Mouse (Mus musculus) small intestine, adult 2 months (tissue): ENCODE results near the gene Sat2.

ENCODE experiments used
- CTCF ChIP-seq: fragments of 200-500 bp; IDR thresholded peaks from 2 replicates; pipeline ENCODE4 v1.5.1; 2012; ENCODE audit warnings: low read depth, mild to moderate bottlenecking, control low read depth, inconsistent platforms, low read length, moderate library complexity, mixed read lengths; ENCODE audit not compliant: insufficient replicate concordance, insufficient read length; ENCODE audit errors: extremely low read depth
- POLR2A ChIP-seq: fragments of 200-500 bp; IDR thresholded peaks from 2 replicates; pipeline ENCODE4 v1.6.1; 2012; ENCODE audit warnings: low read depth, mild to moderate bottlenecking, control low read depth, inconsistent platforms, low read length, moderate library complexity

- TF ChIP-seq POLR2A (peak; percentile 42; the same call in 1 of the 2 replicates), CTCF (peak; percentile 21; the same call in 1 of the 2 replicates)
Measured at GRCm38 (mm10) chr11:69581147-69581688, 40.6 kb upstream of the Sat2 start.
